Mouse (Mus musculus): ENCODE data around the gene Zbtb45. TPM values are rescaled to one million over a fixed set of nuclear protein-coding genes. Genes with fewer than 3 reads are reported as not detected.
A peak's percentile ranks its signal among the peaks of the same experiment; 100 is the strongest.

The Zbtb45 gene
- total RNA-seq, 4 experiments from 2014 or later, result 6.9 to 11.3 (median 7.2) TPM

GRCm38 (mm10) chr7:12998851-12999250 lies 11.0 kb downstream of the Zbtb45 start, which contains the start of gene Trim28:
TSS of gene Trim28 (plus strand) at chr7:12999114.
- DNase-seq (ENCODE audit: low spot score), result no peak

GRCm38 (mm10) chr7:12998053-12998452 lies 11.8 kb downstream of the Zbtb45 start, which contains the start of gene Slc27a5:
TSS of gene Slc27a5 (minus strand) at chr7:12998192.
- no peak for DNase-seq (ENCODE audit: low spot score)

- no peak for DNase-seq (ENCODE audit: low spot score)
Observed at GRCm38 (mm10) chr7:12997230-12997629, 12.6 kb downstream of the Zbtb45 start.

- DNase-seq (ENCODE audit: low spot score), result no peak
Observed at GRCm38 (mm10) chr7:12995862-12996261, 14.0 kb downstream of the Zbtb45 start.

GRCm38 (mm10) chr7:12993148-12993547 lies 16.7 kb downstream of the Zbtb45 start:
- DNase-seq (ENCODE audit: low spot score), result no peak

- DNase-seq (ENCODE audit: low spot score), result no peak
Observed at GRCm38 (mm10) chr7:12992222-12992621, 17.6 kb downstream of the Zbtb45 start.

- no peak for DNase-seq (ENCODE audit: low spot score)
Observed at GRCm38 (mm10) chr7:12987409-12988189, 22.2 kb downstream of the Zbtb45 start.

GRCm38 (mm10) chr7:12986906-12987305 lies 22.9 kb downstream of the Zbtb45 start:
- no peak for DNase-seq (ENCODE audit: low spot score)

GRCm38 (mm10) chr7:12985724-12986123 lies 24.1 kb downstream of the Zbtb45 start:
- DNase-seq (ENCODE audit: low spot score), result no peak

GRCm38 (mm10) chr7:12980291-12980690 lies 29.5 kb downstream of the Zbtb45 start:
- DNase-seq (ENCODE audit: low spot score), result no peak

- DNase-seq (ENCODE audit: low spot score), result no peak
Observed at GRCm38 (mm10) chr7:12979776-12980175, 30.1 kb downstream of the Zbtb45 start.

GRCm38 (mm10) chr7:12978931-12979722 lies 30.7 kb downstream of the Zbtb45 start:
- no peak for DNase-seq (ENCODE audit: low spot score)

GRCm38 (mm10) chr7:12977682-12978389 lies 32.0 kb downstream of the Zbtb45 start, which contains the start of gene Zfp446:
TSS of gene Zfp446 (plus strand) at chr7:12977848.
- DNase-seq (ENCODE audit: low spot score), result peak; percentile 99

- DNase-seq (ENCODE audit: low spot score), result no peak
Observed at GRCm38 (mm10) chr7:12970906-12971305, 38.9 kb downstream of the Zbtb45 start.

GRCm38 (mm10) chr7:12966104-12966845 lies 43.6 kb downstream of the Zbtb45 start:
- DNase-seq (ENCODE audit: low spot score), result no peak

- DNase-seq (ENCODE audit: low spot score), result peak; percentile 94
Observed at GRCm38 (mm10) chr7:12965678-12966091, 44.1 kb downstream of the Zbtb45 start, which contains the start of gene Zfp324. TSS of gene Zfp324 (plus strand) at chr7:12965838.

- DNase-seq (ENCODE audit: low spot score), result peak; percentile 48
Observed at GRCm38 (mm10) chr7:12961511-12962141, 48.2 kb downstream of the Zbtb45 start.

- no peak for DNase-seq (ENCODE audit: low spot score)
Observed at GRCm38 (mm10) chr7:12959718-12960117, 50.1 kb downstream of the Zbtb45 start.

GRCm38 (mm10) chr7:12958948-12959347 lies 50.9 kb downstream of the Zbtb45 start:
- no peak for DNase-seq (ENCODE audit: low spot score)

- no peak for DNase-seq (ENCODE audit: low spot score)
Observed at GRCm38 (mm10) chr7:12957511-12957910, 52.3 kb downstream of the Zbtb45 start.

- no peak for DNase-seq (ENCODE audit: low spot score)
Observed at GRCm38 (mm10) chr7:12954896-12955295, 54.9 kb downstream of the Zbtb45 start.

Measured in heart, adult 8-10 months (tissue).